Mouse (Mus musculus): ENCODE data around the gene Med27. TPM values are rescaled to one million over a fixed set of nuclear protein-coding genes. Genes with fewer than 3 reads are reported as not detected.
"Not testable (repeated sequence)": the region's sequence is repeated elsewhere in the genome, so short reads cannot be mapped to it uniquely, and the experiment has no call there.

Gene Med27
- polyA plus RNA-seq, 1 experiment from 2014 or later, result 48.4 TPM

DNA sequence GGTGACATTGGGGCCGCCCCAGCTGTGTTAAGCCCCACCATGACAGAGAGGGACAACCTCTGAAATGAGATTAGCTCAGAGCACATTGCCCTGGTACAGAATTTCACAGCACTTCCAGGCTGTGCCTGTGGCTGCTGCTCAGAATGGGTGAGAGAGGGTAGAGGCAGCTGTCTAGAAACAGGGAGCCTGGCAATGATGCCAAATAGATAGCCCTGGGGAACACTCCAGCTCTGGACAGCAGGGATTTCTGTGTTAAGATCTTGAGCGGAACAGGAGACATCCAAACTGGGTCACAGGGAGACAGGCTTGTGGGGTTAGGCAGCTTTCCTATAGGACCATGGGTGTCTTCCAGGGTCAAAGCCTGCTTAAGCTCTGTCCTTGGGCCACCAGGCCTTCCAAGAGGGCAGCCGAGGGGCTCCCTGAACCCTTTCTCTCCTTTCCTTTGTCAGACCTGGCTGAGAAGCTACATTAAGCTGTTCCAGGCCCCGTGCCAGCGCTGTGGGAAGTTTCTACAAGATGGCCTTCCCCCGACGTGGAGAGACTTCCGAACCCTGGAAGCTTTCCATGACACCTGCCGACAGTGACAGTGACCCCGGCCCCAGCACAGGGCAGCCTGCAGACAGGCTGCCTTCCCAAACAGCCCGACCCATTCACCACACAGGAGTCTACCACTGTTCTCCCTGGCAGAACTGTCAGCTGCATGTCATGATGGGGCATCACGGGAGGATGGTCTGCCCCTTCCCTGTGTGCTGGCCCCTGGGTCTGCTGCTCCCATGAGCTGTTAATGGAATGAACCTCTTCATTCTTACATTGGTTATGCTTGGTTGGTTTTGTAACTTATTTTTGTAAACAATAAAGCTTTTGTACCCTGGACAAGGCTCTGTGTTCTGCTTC is 177.5 kb downstream of the Med27 start:
- no peak for ATAC-seq (ENCODE audit: insufficient number of reproducible peaks, insufficient read depth, low FRiP score, low TSS enrichment, low read depth)
- no peaks in the 10 kb centered on the region for H3K36me3 ChIP-seq
- H3K9ac ChIP-seq (replicated peaks), result no peak overlapping the region
- WGBS, result 77% methylated on average over 12 of the region's 12 CpGs
- H3K27me3 ChIP-seq, result no peaks in the 10 kb centered on the region
- H3K9me3 ChIP-seq, result no peaks in the 10 kb centered on the region
- peaks cover 29% of the 10 kb centered on the region for H3K4me1 ChIP-seq (replicated peaks)
- H3K4me3 ChIP-seq (replicated peaks), result no peak overlapping the region
- no peak overlapping the region for H3K27ac ChIP-seq
- no peak overlapping the region for H3K4me2 ChIP-seq

DNA sequence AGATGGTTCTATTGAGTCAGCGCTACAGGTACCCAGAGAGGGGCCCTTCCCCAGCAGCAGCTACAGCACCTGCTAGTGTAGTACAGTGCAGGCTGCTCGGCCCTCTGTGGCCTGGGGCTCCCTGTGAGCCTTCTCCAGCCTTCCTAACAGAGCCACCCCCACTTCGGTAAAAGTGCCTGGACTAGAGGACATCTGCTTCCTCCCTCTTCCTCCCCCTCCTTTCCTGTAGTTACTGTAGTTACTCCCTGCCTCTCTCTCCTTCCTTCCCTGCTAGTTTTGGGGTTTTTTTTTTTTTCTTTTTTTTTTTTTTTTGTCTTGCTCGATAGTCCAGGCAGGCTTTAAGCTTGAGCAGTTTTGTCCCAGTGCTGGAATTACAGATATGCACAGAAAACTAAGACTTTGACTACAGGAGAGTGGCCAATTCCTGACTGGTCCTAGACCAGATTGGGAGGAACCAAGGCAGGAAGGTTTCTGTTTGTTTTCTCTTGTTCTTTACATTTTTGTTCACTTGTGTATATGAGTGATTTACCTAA is 178.7 kb downstream of the Med27 start:
- Histone ChIP-seq H3K27ac (0 out of 2 replicates have a peak overlapping the region, but pooled peaks have one; percentile 45), H3K27me3 (no peaks in the 10 kb centered on the region), H3K4me3 (replicated peaks) (no peak overlapping the region), H3K9ac (replicated peaks) (no peak overlapping the region), H3K4me1 (replicated peaks) (peaks cover 23% of the 10 kb centered on the region), H3K36me3 (no peaks in the 10 kb centered on the region), H3K4me2 (no peak overlapping the region), H3K9me3 (no peaks in the 10 kb centered on the region)
- 47% methylated on average over 4 of the region's 4 CpGs for WGBS
- ATAC-seq (ENCODE audit: insufficient number of reproducible peaks, insufficient read depth, low FRiP score, low TSS enrichment, low read depth), result no peak

DNA sequence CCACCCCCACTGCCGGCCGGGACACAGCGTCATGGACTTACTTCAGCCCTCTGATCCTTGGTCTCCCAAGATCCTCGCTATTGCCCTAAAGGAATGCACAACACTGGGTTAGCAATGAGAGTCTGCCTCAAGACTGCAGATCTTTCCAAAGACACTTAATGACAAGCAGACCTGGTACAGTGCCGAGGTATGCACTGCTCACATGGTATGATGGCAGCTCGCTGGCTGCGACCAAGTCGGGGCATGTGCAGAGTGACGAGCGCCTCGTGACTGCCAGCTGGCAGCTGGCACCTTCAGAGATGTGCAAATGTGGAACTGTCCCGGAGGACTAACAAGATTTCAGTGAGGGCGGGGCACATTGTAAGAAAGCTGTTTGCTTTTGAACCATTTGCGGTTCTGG is 179.6 kb downstream of the Med27 start:
- Histone ChIP-seq H3K36me3 (no peaks in the 10 kb centered on the region), H3K4me3 (replicated peaks) (no peak overlapping the region), H3K9ac (replicated peaks) (no peak overlapping the region), H3K27me3 (no peaks in the 10 kb centered on the region), H3K9me3 (no peaks in the 10 kb centered on the region), H3K4me2 (no peak overlapping the region), H3K4me1 (replicated peaks) (peaks cover 23% of the 10 kb centered on the region), H3K27ac (no peak overlapping the region)
- no peak for ATAC-seq (ENCODE audit: insufficient number of reproducible peaks, insufficient read depth, low FRiP score, low TSS enrichment, low read depth)
- WGBS, result 62% methylated on average over 14 of the region's 14 CpGs

DNA sequence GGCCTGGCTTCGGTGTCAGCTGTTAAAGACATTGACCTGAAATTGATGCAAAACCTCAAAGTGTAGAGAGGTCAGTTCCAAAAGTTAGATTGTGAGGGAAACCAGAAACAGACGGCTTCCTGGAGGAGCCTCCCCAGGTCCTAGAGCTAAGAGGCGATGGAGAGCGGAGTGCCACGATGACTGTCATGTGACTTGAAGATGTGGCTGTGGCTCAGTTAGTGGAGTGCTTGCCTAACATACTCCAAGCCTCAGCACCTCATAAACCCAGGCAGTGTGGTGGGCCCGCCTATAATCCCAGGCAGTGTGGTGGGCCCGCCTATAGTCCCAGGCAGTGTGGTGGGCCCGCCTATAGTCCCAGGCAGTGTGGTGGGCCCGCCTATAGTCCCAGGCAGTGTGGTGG is 180.9 kb downstream of the Med27 start:
- H3K4me3 ChIP-seq (replicated peaks); H3K4me2 ChIP-seq; H3K36me3 ChIP-seq; H3K9me3 ChIP-seq; ATAC-seq (ENCODE audit: insufficient number of reproducible peaks, insufficient read depth, low FRiP score, low TSS enrichment, low read depth); H3K9ac ChIP-seq (replicated peaks); H3K27me3 ChIP-seq; H3K27ac ChIP-seq: not testable (repeated sequence)
- H3K4me1 ChIP-seq (replicated peaks), result peaks cover 23% of the 10 kb centered on the region
- WGBS, result 75% methylated on average over 7 of the region's 9 CpGs

DNA sequence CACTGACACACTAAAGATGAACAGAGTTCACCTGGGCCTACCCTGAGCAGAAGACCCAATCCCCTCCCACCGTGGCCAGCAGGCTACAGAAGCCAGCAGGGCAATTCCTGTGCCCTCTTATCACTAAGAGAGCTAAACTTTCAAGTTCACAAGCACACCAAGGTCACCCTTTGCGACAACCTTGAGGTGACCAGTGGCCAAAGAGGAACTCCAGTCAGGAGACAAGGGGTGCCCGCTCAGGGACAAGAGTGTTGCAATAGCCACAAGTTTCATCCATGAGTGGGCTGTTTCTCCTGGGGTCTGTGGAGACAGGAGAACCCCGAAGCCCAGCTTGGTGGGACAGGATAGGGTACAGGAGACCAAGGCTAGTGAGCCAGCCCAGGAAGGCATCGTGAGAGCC is 182.2 kb downstream of the Med27 start:
- no peak for ATAC-seq (ENCODE audit: insufficient number of reproducible peaks, insufficient read depth, low FRiP score, low TSS enrichment, low read depth)
- Histone ChIP-seq H3K27me3 (no peaks in the 10 kb centered on the region), H3K4me1 (replicated peaks) (peaks cover 23% of the 10 kb centered on the region), H3K27ac (no peak overlapping the region), H3K4me3 (replicated peaks) (no peak overlapping the region), H3K9me3 (no peaks in the 10 kb centered on the region), H3K36me3 (no peaks in the 10 kb centered on the region), H3K4me2 (no peak overlapping the region), H3K9ac (replicated peaks) (no peak overlapping the region)
- WGBS, result 89% methylated on average over 5 of the region's 5 CpGs

DNA sequence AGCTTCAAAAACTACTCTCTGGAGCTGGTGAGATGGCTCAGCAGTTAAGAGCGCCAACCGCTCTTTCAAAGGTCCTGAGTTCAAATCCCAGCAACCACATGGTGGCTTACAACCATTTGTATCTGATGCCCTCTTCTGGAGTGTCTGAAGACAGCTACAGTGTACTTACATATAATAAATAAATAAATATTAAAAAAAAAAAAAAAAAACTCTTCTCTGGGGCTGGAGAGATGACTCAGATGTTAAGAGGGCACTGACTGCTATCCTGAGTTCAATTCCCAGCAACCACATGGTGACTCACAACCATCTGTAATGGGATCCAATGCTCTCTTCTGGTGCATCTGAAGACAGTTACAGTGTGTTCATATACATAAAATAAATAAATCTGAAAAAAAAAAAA is 183.2 kb downstream of the Med27 start:
- 94% methylated on average over 2 of the region's 2 CpGs for WGBS
- ATAC-seq (ENCODE audit: insufficient number of reproducible peaks, insufficient read depth, low FRiP score, low TSS enrichment, low read depth); H3K9me3 ChIP-seq; H3K27ac ChIP-seq; H3K36me3 ChIP-seq; H3K4me3 ChIP-seq (replicated peaks); H3K9ac ChIP-seq (replicated peaks); H3K4me2 ChIP-seq; H3K27me3 ChIP-seq: not testable (repeated sequence)
- peaks cover 17% of the 10 kb centered on the region for H3K4me1 ChIP-seq (replicated peaks)

DNA sequence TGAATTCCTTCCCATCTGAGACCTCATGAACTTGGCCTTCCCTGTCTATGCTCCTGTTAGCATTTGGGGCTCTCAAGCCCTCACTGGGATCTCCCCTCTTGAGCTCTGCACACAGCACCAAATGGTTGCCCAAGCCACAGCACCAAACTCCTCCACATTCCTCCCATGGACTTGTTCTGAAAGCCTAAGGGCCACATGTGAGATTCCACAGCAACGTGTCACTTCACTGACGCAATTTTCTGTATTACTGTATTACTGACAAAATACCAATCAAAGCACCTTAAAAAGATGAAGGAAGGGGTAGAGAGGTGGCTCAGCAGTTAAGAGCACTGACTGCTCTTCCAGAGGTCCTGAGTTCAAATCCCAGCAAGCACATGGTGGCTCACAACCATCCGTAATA is 185.6 kb downstream of the Med27 start:
- Histone ChIP-seq H3K9me3 (no peaks in the 10 kb centered on the region), H3K9ac (replicated peaks) (no peak overlapping the region), H3K36me3 (no peaks in the 10 kb centered on the region), H3K27me3 (no peaks in the 10 kb centered on the region), H3K4me3 (replicated peaks) (no peak overlapping the region), H3K27ac (no peak overlapping the region), H3K4me1 (replicated peaks) (0 out of 2 replicates have a peak, but pooled peaks cover 3% of the 10 kb centered on the region), H3K4me2 (no peak overlapping the region)
- WGBS, result 90% methylated on average over 3 of the region's 3 CpGs
- ATAC-seq (ENCODE audit: insufficient number of reproducible peaks, insufficient read depth, low FRiP score, low TSS enrichment, low read depth), result no peak

DNA sequence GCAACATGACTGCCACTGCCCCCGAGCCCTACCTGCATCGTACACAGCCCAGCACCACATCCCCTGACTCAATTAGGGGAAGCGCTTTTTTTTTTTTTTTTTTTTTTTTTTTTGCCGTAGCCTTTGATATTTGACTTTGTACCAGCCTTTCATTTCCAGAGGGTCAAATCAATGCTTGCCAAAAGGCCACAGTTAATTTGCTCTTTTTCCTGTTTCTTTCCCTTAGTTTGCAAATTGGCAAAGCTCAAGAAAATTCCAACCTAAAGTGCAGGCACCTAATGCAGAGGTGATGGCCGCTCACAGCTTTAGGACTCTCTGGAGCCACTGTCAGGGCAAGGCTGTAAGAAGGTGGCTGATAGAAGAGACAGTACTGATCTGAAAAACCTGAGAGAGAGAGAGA is 186.3 kb downstream of the Med27 start:
- ATAC-seq (ENCODE audit: insufficient number of reproducible peaks, insufficient read depth, low FRiP score, low TSS enrichment, low read depth), result no peak

DNA sequence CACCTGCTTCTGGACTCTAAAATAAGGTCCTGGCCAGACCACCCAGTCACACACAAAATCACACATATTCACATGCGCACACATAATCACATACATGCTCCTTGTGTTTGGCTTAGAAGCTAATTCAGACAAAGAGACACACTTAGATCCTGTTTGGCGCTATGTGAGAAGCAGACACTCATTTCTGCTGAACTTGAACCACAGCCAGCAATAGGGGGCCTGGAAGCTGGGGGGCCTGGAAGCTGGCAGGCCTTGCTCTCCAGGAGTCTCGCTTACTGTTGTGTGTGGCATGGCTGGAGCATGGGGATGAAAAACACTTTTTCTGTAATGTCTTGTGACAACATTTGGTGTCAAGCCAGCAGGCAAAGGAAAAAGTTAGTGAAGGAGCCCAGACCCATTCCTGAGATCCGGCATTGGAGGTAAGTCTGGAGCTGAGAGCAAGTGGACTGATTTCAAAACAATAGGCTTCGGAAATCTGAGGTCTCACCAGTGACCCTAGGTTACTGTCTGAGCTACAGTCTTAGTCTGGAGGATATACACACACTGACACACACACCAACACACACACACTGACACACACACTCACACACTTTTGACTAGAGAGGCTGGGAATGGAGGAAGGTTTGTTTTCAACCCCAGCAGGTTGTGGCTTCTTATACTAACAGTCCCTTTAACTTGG is 189.1 kb downstream of the Med27 start:
- WGBS, result 77% methylated on average over 5 of the region's 5 CpGs
- H3K27ac ChIP-seq, result no peak overlapping the region

More for the DNA sequence above, 186.3 kb downstream of the Med27 start:
- Histone ChIP-seq H3K27me3 (no peaks in the 10 kb centered on the region), H3K4me2 (no peak overlapping the region), H3K27ac (no peak overlapping the region), H3K9ac (replicated peaks) (no peak overlapping the region), H3K4me1 (replicated peaks) (0 out of 2 replicates have a peak, but pooled peaks cover 3% of the 10 kb centered on the region), H3K36me3 (no peaks in the 10 kb centered on the region), H3K9me3 (no peaks in the 10 kb centered on the region), H3K4me3 (replicated peaks) (no peak overlapping the region)
- WGBS, result 70% methylated on average over 5 of the region's 5 CpGs

DNA sequence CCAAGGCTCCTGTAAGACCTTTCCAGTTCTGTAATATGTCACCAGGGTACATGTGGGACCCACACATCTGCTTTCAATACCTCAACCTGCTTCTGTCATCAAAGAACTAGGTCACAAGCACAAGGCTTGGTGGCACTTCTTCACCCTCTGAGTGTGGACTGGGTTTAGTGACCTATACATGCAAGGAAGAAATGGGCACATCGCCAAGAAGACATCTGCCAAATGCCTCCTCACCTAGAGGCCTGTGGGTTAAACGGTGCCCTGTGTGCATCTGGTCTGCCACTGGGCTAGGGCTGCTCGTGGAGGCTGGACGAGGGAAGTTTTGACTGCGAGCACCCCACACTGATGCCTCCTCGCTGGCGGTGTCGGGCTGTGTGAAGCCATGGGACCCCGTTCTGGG is 189.9 kb downstream of the Med27 start:
- no peak overlapping the region for H3K9ac ChIP-seq (replicated peaks)
- H3K4me1 ChIP-seq (replicated peaks), result 0 out of 2 replicates have a peak, but pooled peaks cover 3% of the 10 kb centered on the region
- no peak overlapping the region for H3K4me2 ChIP-seq
- H3K27ac ChIP-seq, result no peak overlapping the region
- no peaks in the 10 kb centered on the region for H3K36me3 ChIP-seq
- H3K27me3 ChIP-seq, result no peaks in the 10 kb centered on the region
- no peak overlapping the region for H3K4me3 ChIP-seq (replicated peaks)
- ATAC-seq (ENCODE audit: insufficient number of reproducible peaks, insufficient read depth, low FRiP score, low TSS enrichment, low read depth), result no peak
- no peaks in the 10 kb centered on the region for H3K9me3 ChIP-seq
- WGBS, result 83% methylated on average over 9 of the region's 9 CpGs

More for the DNA sequence above, 189.1 kb downstream of the Med27 start:
- Histone ChIP-seq H3K4me2 (no peak overlapping the region), H3K36me3 (no peaks in the 10 kb centered on the region), H3K27me3 (no peaks in the 10 kb centered on the region), H3K4me1 (replicated peaks) (0 out of 2 replicates have a peak, but pooled peaks cover 3% of the 10 kb centered on the region), H3K4me3 (replicated peaks) (no peak overlapping the region), H3K9ac (replicated peaks) (no peak overlapping the region), H3K9me3 (no peaks in the 10 kb centered on the region)
- no peak for ATAC-seq (ENCODE audit: insufficient number of reproducible peaks, insufficient read depth, low FRiP score, low TSS enrichment, low read depth)

DNA sequence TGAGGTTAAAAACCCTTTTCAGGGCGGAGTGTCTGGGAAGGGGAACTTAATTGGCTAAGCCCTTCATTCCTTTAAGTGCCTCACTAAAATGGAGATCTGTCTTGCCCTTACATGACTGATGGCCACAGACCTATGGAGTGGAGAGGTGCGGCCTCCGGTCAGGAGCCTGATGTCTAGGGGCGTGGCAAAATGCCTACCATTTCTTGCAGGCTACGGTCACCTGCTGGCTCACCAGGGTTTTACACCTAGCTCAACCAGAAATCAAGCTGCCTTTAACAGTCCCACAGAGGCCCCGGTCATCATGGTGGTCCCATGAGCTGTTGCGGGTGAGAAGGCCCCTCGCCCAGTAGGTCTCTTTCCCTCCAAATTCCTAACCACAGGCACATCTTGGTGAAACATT is 190.7 kb downstream of the Med27 start:
- WGBS, result 80% methylated on average over 8 of the region's 8 CpGs

More for the DNA sequence above, 190.7 kb downstream of the Med27 start:
- no peak overlapping the region for H3K4me3 ChIP-seq (replicated peaks)
- 0 out of 2 replicates have a peak, but pooled peaks cover 3% of the 10 kb centered on the region for H3K4me1 ChIP-seq (replicated peaks)
- no peaks in the 10 kb centered on the region for H3K27me3 ChIP-seq
- H3K4me2 ChIP-seq, result no peak overlapping the region
- no peak overlapping the region for H3K9ac ChIP-seq (replicated peaks)
- no peaks in the 10 kb centered on the region for H3K9me3 ChIP-seq
- H3K36me3 ChIP-seq, result no peaks in the 10 kb centered on the region
- ATAC-seq (ENCODE audit: insufficient number of reproducible peaks, insufficient read depth, low FRiP score, low TSS enrichment, low read depth), result no peak
- H3K27ac ChIP-seq, result no peak overlapping the region
